Mouse (Mus musculus): ENCODE results near the gene Oser1. TPM values are rescaled to one million over a fixed set of nuclear protein-coding genes. Genes with fewer than 3 reads are reported as not detected.

Oser1 gene
- total RNA-seq, 2 experiments from 2014 or later: 76.0 to 101 TPM

DNA sequence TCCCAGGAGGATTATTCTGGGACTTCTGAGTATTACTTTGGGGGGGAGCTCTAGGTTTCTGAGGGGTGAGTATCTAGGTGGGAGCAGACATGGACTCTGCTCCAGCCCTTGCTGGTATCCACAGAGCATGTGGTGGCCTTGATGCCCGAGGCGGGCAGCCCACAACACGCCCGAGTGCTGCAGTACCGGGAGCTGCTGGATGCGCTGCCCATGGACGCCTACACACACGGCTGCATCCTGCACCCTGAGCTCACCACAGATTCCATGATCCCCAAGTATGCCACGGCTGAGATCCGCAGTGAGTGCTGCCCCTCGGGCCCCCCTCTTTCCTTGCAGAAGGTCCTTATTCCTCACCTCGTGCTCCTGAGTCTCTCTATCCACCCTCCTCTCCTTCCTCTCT lies 22.9 kb upstream of the Oser1 start:
- ATAC-seq (replicated peaks; ENCODE audit: poor library complexity, severe bottlenecking): no peak

DNA sequence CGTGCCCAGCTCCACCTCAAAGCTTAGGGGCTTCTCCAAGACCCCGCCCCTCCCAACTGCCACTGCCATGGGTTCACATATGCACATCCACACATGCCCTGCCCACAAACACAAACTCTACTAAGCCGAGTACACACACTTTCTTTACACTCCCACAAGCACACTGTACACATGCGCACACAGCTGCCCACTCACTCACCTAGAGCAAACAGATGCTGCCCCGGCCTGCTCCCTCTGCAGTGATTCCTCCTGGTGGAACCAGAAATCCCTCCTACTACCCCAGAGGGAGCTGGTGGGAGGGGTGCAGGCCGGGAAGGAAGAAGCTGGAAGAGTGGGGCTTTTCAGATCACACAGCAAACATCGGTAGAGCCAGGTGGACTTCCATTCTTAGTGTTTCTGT lies 19.5 kb upstream of the Oser1 start:
- no peak for ATAC-seq (replicated peaks; ENCODE audit: poor library complexity, severe bottlenecking)

DNA sequence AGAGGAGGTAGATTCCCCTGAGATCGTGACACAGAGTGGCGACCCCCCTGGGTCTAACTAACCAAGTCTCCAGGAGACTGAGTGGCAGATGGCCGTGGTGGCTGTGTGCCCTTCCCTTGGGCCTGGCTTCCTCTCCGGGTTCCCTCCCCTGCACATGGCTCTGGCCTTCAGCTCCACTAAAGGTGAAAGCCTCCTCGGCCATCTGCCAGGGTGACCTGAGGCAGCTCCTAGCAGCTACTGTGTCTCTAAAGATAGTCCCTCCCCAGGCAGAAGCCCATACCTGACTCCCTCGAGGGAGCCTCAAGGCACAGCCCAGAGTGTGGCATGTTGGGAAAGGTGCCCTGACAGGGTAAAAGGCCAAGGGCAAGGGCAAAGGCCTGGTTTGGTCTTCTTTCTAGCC lies 19.0 kb upstream of the Oser1 start:
- no peak for ATAC-seq (replicated peaks; ENCODE audit: poor library complexity, severe bottlenecking)

DNA sequence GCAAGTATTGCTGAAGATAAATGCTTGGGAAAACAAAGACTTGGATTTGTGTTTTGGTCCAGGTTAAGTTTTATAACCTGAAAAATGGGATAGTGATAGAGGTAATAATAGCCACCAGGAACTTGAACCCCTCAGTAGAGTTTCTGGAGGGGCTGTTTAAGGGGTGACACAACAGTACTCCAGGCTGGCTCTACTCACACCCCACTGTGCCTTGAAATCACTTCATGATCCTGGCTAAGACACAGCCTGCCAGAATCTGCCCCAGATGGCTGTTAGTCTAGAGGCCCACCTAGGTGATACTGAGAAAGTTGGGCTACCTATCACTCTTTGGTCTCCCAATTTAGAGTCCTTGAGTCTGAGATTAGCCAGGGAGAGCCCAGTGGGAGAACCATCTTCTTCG lies 15.0 kb upstream of the Oser1 start:
- ATAC-seq (replicated peaks; ENCODE audit: poor library complexity, severe bottlenecking): no peak

DNA sequence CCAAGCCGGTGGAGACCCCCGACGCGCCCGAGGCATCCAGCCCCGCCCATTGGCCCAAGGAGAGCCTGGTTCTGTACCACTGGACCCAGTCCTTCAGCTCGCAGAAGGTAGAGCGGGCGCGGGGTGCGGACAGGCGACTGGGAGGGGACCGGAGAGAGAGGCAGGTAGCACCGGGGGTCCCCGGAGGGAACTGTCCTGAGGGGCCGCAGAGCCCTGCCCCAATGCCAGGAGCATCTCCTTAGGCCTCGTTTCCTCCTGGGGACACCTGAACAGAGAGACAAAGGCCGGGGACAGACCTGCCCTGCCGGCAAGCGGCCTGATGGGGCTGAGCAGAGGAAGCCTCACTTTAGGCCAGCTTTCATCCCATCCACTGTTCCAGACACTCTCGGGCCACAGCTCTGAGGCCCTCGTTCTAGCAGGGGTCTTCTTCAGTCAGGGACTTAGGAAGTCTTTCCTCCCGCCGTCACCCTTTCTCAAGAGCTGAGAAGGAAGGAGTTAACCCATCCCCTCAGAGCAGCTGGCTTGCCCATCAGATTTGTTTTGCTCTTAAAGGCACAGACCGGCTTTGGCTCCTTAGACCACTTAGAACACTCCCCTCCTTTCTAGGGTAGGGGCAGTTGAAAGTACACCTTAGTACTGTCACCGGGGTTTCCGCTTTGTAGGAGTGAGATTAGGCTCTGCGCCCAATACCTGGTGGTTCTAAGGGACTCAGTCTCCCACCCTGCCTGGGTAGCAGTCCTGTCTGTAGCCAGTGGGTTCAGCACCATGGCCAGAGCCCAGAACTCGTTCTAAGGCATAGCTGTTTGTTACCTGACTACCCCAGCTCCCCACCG lies 14.3 kb upstream of the Oser1 start:
- ATAC-seq (replicated peaks; ENCODE audit: poor library complexity, severe bottlenecking): peak; percentile 43; the same call in 1 of the 2 replicates

DNA sequence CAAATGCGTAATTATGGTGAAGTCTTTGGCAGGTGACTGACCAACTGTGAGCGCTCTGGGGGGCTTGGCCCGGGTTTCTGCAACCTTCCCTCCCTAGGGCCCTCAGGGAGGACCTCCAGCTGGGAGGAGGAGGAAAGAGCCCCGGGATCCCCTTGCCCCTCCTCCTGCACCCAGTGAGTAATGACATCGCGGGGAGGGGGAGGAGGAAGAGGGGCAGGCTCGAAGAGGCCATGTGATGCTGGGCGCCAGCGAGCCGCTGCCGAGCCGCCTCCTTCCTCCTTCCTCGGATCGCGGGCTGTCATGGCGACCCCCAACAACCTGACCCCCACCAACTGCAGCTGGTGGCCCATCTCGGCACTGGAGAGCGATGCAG lies 13.7 kb upstream of the Oser1 start, which contains the start of gene Gdap1l1:
Gdap1l1 (plus strand) TSS at position 231 of the 373 bp plus-strand sequence.
- peak; percentile 40 for ATAC-seq (replicated peaks; ENCODE audit: poor library complexity, severe bottlenecking)

DNA sequence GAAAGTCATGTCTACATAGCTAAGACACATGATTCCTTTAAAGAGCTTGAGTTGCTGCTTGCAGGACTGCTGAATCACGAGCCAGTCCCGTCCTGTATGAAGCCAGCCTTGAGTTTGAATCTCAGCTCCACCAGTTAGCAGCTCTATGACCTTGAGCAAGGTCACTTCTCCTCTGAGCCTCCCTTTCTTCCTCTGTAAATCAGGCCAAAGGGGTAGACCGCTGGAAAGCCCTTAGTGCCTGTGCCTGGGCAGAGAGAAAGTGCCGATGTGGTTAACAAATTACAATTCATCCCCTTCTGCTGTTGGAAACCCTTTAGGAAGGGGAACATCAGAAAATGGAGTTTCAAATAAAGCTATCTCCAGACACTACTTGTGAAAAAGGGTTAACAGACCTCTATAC lies 13.3 kb upstream of the Oser1 start:
- no peak for ATAC-seq (replicated peaks; ENCODE audit: poor library complexity, severe bottlenecking)

DNA sequence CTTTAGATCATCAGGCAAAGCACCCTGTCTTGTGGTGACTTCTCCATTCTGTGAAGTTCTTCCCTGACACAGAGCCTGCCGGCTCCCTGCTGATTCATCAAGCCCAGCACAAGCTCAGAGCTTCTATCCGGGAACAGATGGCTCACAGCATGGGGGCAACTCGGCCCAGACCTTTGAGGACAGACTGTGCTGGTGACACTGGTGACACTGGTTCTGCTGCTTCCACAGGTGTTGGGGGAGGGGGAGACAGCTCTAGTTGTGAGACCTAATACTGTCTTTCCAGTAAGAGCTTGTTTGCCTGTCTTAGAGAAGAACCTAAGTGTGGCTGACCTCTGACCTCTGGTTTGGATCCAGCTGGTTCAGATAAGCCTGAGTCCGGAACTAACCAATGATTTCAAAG lies 9.5 kb upstream of the Oser1 start:
- ATAC-seq (replicated peaks; ENCODE audit: poor library complexity, severe bottlenecking): peak; percentile 20; the same call in 1 of the 2 replicates

DNA sequence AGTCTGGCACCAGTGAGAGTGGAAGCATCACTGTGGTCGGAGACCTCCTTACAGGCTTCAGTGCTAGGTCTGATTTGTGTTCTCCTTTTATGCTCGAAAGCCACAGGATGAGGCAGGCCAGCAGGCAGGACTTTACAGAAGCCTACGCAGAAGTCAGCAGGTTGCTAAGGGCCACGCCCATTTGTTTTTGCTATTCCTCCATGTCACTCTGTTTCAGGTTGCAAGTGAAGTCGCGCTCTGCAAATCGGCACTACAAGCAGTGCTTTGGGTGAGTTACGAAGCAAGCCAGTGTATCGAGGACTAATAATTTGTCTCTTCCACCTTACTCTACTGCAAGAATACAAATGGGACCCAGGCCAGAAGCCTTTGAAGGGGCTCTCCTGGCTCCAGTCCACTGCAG lies 6.8 kb upstream of the Oser1 start:
- no peak for ATAC-seq (replicated peaks; ENCODE audit: poor library complexity, severe bottlenecking)

DNA sequence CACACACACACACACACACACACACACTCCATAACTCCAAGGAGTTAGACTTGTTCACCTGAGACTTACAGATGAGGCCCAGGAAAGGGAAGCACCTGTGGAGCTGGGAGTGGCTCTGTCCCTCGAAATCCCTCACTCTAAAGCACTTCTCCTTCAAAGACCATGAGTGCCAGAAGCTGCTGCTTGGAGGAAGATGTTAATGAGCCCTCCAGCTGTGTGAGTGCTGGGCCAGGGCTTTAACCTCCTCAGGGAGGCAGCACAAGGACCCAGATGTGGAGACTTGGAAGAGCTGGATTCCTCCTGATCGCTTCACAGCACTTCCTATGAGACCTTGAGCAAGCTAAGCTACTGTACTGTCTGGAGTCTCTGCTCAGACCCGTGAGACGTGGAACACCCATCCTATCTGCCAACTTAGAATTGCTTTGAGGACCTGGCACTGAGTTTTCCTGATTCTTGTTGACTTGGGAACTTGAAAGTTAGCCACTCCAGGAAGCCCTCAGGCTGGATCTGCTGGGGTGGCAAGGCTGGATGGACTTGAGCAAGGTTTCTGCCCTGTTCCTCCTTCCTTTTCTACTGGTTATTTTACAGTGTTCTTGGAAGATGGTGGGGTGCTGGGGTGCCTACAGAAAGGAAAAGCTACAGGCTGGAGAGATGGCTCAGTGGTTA lies 4.0 kb upstream of the Oser1 start:
- no peak for ATAC-seq (replicated peaks; ENCODE audit: poor library complexity, severe bottlenecking)

DNA sequence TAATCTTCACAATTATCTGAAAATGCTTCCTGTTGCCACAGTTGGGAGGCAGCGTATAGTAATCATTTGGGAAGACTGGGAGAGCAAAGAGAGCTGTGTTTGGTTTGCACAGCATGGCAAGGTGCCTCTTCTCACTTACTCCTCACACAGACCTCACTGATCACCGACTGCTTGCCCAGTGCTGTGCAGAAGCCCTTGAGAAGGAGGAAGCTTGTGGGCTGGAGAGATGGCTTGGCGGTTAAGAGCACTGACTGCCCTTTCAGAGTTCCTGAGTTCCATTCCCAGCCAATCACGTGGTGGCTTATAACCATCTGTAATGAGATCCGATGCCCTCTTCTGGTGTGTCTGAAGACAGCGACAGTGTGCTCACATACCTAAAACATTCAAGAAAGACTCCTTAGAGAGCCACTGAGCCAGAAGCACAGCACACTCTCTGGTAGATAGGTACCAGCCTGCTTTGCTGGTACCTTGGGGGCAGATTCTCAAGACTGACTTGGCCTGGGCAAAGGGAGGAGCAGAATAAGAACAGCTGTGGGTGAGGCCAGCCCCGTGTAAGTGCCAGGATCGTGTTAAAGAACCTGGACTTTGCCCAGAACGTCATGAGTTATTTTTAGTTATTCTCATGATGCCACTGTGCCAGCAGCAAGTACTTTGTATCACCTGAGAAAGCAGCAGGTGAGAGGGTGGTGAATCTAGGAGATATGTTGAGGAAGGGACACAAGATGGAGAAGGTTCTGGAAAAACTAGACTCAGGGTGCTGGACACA lies 1.4 kb downstream of the Oser1 start:
- ATAC-seq (replicated peaks; ENCODE audit: poor library complexity, severe bottlenecking): 0 out of 2 replicates have a peak, but pooled peaks have one; percentile 11

DNA sequence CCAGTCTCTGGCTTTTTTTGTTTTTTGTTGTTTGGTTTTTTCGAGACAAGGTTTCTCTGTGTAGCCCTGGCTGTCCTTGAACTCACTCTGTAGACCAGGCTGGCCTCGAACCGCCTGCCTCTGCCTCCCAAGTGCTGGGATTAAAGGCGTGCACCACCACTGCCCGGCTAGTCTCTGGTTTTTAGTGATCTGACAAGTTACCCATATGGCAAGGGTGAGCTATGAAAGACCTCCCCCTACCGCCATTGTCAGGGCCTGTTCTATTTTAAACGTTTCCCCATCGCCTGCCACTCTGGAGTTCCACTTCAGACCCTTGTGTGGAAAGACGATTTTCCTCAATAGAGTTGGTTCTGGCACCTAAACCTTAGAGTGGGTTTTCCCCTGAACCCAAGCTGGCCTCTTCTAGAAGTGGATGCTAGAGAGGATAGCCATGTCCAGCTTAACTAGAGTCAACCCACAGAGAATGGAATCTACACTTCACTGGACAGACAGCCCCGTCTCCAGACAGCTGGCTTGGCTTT lies 4.1 kb downstream of the Oser1 start:
- no peak for ATAC-seq (replicated peaks; ENCODE audit: poor library complexity, severe bottlenecking)

DNA sequence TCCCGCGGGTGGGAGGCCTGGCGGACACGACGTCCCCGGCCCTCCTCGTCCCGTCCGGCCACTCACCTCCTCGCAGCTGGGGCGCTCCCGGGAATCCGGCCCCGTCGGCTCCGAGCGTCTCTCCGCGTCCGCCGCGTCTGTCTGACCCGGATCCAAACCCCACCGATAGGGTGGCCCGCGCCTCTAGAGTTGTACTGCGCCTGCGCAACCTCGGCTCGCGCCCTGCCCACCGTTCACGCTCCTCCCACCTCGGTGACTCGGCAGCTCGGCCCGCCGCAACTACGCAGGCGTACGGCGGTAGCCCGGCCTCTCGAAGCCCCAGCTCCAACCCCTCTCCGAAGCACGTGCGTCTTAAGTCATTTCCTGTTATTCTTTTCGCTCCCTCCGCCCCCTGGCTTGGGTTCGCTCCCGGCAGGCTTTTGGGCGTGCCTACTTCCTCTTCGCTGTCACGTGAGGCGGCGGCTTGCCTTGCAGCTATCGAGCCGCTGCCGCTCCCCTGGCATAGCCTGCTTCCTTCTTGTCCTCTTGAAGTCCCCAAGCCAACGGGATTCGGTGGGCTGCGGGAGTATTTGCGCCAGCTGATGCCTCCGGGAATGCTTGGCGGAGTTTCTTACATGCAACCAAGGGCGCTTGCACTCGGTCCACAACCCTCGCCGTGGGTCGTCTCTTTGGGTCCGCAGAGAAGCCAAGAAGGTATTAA lies 5.0 kb downstream of the Oser1 start:
- peak; percentile 81 for ATAC-seq (replicated peaks; ENCODE audit: poor library complexity, severe bottlenecking)

DNA sequence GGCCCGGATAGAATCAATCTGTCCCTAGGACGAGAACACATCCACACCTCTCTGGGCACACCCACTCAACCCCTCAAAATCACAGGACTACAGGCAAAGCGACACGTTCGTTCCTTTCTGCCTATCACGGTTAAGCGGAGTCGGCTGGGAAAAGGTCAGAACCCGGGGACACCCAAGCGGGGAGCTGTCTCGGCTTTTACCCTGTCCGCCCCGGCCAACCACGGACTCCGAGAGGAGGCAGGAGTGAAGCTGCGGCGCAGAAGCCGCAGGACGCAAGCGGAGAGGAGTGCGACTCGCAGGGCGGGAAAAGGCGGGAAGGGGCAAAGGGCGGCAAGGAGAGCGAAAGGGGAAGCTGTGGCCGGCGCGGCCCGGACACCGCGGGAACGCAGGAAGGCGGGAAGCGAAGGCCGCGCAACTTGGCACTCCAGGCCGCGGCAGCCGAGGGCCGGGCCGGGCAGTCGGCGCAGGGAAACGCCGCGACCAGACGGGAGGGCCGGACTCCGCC lies 5.6 kb downstream of the Oser1 start:
- peak; percentile 57 for ATAC-seq (replicated peaks; ENCODE audit: poor library complexity, severe bottlenecking)

DNA sequence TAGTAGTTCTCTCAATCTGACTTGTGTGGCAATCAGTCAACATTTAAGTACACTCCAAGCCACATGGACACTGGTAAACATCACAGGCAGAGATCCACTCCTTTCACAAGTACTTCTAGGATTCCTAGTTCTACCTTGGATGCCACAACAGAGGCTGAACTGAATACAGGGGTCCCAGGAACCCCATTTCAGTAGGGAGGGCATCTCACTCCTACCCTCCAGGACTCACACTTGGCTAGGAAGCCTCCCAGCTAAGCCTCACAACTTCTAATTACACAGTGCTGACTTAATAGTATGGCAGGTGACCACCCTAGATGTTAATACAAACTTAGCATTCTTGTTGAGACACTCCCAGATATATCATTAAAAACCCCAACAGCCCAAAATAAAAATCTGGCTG lies 6.7 kb downstream of the Oser1 start:
- no peak for ATAC-seq (replicated peaks; ENCODE audit: poor library complexity, severe bottlenecking)

DNA sequence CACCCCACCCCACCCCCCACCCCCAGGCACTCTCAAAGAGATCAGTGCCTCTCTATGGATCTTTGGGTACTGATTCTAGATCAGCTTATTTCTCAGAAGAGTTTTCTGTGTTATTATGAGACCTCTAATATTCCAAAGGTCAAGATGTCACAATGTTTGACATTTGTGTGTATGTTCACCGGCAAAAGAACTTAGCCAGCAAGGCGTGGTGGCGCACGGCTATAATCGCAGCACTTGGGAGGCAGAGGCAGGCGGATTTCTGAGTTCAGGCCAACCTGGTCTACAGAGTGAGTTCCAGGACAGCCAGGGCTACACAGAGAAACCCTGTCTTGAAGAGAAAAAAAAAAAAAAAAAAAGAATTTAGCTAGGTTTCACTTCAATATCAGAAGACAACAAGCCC lies 7.5 kb downstream of the Oser1 start:
- ATAC-seq (replicated peaks; ENCODE audit: poor library complexity, severe bottlenecking): no peak

DNA sequence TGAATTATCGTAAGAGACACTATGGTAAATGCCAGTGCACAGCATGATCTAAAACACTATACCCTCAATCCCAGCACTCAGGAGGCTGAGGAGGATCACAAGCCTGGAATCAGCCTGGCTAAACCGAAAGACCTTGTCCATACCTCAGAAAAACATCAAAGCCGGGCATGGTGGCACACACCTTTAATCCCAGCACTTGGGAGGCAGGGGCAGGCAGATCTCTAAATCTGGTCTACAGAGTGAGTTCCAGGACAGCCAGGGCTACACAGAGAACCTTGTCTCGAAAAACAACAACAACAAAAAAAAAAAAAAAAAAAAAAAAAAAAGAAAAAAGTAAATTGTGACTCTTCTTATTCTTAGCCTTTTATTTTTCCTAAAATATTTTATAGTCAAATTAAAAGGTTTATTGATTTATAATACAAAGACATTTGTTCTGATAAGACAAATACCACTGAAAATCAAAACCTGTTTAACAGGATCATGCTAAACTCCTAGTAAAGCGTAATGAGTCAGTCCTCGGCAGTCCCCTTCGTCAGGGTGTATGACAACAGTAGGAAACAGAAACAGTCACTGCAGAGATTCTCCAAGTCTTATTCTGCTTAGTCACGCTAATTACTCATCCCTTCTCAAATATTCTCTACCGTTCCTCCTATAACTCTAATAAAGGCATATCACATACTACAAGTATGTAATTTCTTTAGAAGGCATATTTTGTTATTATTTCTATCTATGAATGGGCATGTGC lies 11.5 kb downstream of the Oser1 start:
- ATAC-seq (replicated peaks; ENCODE audit: poor library complexity, severe bottlenecking): no peak

DNA sequence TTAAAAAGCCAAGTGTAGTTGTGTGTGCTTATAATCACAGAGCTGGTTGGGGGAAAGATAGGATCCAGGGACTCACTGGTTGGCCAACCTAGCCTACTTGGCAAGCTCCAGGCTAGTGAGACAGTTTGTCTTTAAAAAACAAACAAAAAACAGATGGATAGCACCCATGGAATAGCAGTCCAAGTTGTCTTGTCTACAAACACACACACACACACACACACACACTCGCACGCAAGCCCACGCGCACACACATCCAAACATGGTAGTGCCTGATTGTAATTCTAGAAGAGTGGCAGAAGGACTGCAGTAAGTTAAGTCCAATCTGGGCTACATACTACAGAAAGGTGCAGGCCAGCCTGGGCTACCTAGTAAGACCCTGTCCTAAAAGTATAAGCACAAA lies 12.1 kb downstream of the Oser1 start:
- ATAC-seq (replicated peaks; ENCODE audit: poor library complexity, severe bottlenecking): no peak

DNA sequence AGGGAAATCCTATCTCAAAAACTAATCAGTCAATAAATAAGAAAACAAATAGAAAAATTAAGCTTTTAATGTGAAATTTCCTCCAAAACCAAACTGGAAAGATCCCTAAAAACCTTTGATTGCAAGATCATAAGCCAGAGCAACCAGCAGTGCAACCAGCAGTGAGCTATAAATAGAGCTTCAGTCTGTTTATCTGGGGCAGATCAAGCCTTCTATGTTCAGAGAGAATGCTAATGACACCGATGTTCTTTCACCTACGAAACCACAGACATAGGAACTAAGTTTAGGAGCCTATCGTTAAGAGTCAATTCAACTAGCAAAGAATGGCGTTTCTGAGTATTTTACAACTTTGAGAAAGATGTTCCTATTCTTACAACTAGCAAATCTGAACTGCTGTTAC lies 12.7 kb downstream of the Oser1 start:
- ATAC-seq (replicated peaks; ENCODE audit: poor library complexity, severe bottlenecking): no peak

All from granulocyte monocyte progenitor cell, adult 5-6 weeks (primary cell).